In the genomic region with DNA sequence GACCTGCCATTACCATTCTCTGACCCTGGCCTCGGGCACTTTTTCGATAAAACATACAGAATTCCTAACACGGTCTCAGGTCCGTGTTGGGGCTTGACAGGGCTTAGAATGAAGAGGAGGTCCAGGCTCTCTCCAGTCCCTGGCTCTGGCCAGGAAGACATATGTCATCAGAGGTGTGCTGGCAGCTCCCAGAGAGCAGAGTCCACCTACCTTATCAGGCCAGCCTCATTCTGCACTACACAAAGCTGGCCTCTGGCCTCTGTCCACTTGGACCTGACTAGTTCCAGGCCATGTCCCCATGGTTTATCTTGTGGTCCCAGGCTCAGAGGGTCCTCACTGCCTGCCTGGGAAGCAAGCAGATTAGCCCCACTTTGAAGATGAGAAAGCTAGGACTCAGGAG, we compare ENCODE assay signal across 22 mouse cellular contexts. TPM values are rescaled to one million over a fixed set of nuclear protein-coding genes. Genes with fewer than 3 reads are reported as not detected.
DNase-seq lines count a peak whose midpoint lies in the region; ATAC-seq and TF ChIP-seq lines count a peak whose summit lies in the region.
"Had no signal": no experiment of that assay in that cellular context is flagged by ENCODE, and none has a peak within 500 bp of the region (broad histone marks: within the 10 kb centered on the region; RNA-seq: fewer than 3 reads in every experiment).

No protein-coding gene starts in this region.

- no peaks in the 10 kb centered on the region for H3K9me3 ChIP-seq in embryonic facial prominence, embryonic 10.5 days
- H3K9me3 ChIP-seq in intestine, postnatal 0 days (ENCODE audit: control insufficient read depth) = no peaks in the 10 kb centered on the region
- no peaks in the 10 kb centered on the region for H3K9me3 ChIP-seq in liver, embryonic 13.5 days (replicated peaks)
- no peaks in the 10 kb centered on the region for H3K9me3 ChIP-seq in stomach, embryonic 15.5 days
- H3K9me3 ChIP-seq: embryonic facial prominence, embryonic 13.5 days; hindbrain, embryonic 12.5 days had no signal

- no peak for DNase-seq in embryonic facial prominence, embryonic 10.5 days (ENCODE audit: low spot score)
- DNase-seq in liver, embryonic 13.5 days = no peak
- no peak for DNase-seq in lung, postnatal 14 days
- DNase-seq in cerebellum, postnatal 10 days = no peak
- no peak for DNase-seq in lung, adult 18-20 months
- DNase-seq: cerebellum, adult 11 months; cerebellum, postnatal 25 days; gastrocnemius, postnatal 25 days; heart, adult 18-20 months; kidney, adult 2 months; kidney, postnatal 14 days; layer of hippocampus, postnatal 36 days; lung, postnatal 10 days had no signal

- ATAC-seq in intestine, postnatal 0 days = peak; percentile 87
- ATAC-seq in liver, embryonic 13.5 days (ENCODE audit: low read depth) = peak; percentile 83
- ATAC-seq in stomach, embryonic 15.5 days (ENCODE audit: insufficient read depth, low FRiP score, low read depth) = peak; percentile 29; the same call in 1 of the 2 replicates
- ATAC-seq: forebrain, embryonic 14.5 days had no signal

- H3K4me1 ChIP-seq in embryonic facial prominence, embryonic 10.5 days = peaks cover 54% of the 10 kb centered on the region
- 0 out of 2 replicates have a peak, but pooled peaks cover 14% of the 10 kb centered on the region for H3K4me1 ChIP-seq in intestine, postnatal 0 days (replicated peaks; ENCODE audit: control insufficient read depth, insufficient read depth, low read length)
- peaks cover 5% of the 10 kb centered on the region for H3K4me1 ChIP-seq in liver, embryonic 13.5 days (replicated peaks)
- 0 out of 2 replicates have a peak, but pooled peaks cover 3% of the 10 kb centered on the region for H3K4me1 ChIP-seq in stomach, embryonic 15.5 days

- no peaks in the 10 kb centered on the region for H3K36me3 ChIP-seq in embryonic facial prominence, embryonic 10.5 days (replicated peaks)
- no peaks in the 10 kb centered on the region for H3K36me3 ChIP-seq in intestine, postnatal 0 days (ENCODE audit: control insufficient read depth, insufficient read depth)
- H3K36me3 ChIP-seq in liver, embryonic 13.5 days = no peaks in the 10 kb centered on the region
- no peaks in the 10 kb centered on the region for H3K36me3 ChIP-seq in stomach, embryonic 15.5 days
- H3K36me3 ChIP-seq: embryonic facial prominence, embryonic 13.5 days; hindbrain, embryonic 12.5 days had no signal

- TF ChIP-seq CTCF in intestine, postnatal 0 days (IDR thresholded peaks at IDR 0.05; ENCODE audit: low read depth) = no peak

- peaks cover 8% of the 10 kb centered on the region; the same call in 1 of the 2 replicates for H3K27me3 ChIP-seq in embryonic facial prominence, embryonic 10.5 days (replicated peaks; ENCODE audit: low read depth, poor library complexity, severe bottlenecking)
- H3K27me3 ChIP-seq in intestine, postnatal 0 days (replicated peaks; ENCODE audit: control insufficient read depth, insufficient read depth, low read length) = no peaks in the 10 kb centered on the region
- H3K27me3 ChIP-seq in liver, embryonic 13.5 days = no peaks in the 10 kb centered on the region
- H3K27me3 ChIP-seq in stomach, embryonic 15.5 days (replicated peaks) = no peaks in the 10 kb centered on the region

- no peak overlapping the region for H3K9ac ChIP-seq in intestine, postnatal 0 days (ENCODE audit: low read depth, low read length)
- H3K9ac ChIP-seq in liver, embryonic 13.5 days = no peak overlapping the region
- H3K9ac ChIP-seq in stomach, embryonic 15.5 days = no peak overlapping the region
- H3K9ac ChIP-seq: embryonic facial prominence, embryonic 13.5 days; hindbrain, embryonic 12.5 days had no signal

- no peak overlapping the region for H3K4me3 ChIP-seq in embryonic facial prominence, embryonic 10.5 days
- H3K4me3 ChIP-seq in intestine, postnatal 0 days (ENCODE audit: low read depth, low read length) = no peak overlapping the region
- no peak overlapping the region for H3K4me3 ChIP-seq in liver, embryonic 13.5 days (replicated peaks)
- H3K4me3 ChIP-seq in stomach, embryonic 15.5 days (replicated peaks) = no peak overlapping the region
- H3K4me3 ChIP-seq: embryonic facial prominence, embryonic 13.5 days; erythroblast, embryonic 14.5 days; hindbrain, embryonic 12.5 days had no signal

- 52% methylated on average over 4 of the region's 4 CpGs for WGBS in embryonic facial prominence, embryonic 10.5 days
- 23% methylated on average over 4 of the region's 4 CpGs for WGBS in intestine, postnatal 0 days
- 59% methylated on average over 4 of the region's 4 CpGs for WGBS in liver, embryonic 13.5 days (ENCODE audit: insufficient replicate concordance)
- WGBS in stomach, embryonic 15.5 days = 40% methylated on average over 4 of the region's 4 CpGs

- peak overlapping the region; percentile 7; the same call in 1 of the 2 replicates for H3K27ac ChIP-seq in embryonic facial prominence, embryonic 10.5 days (replicated peaks)
- H3K27ac ChIP-seq in intestine, postnatal 0 days (ENCODE audit: low read depth, low read length) = peak overlapping the region; percentile 82
- peak overlapping the region; percentile 63 for H3K27ac ChIP-seq in liver, embryonic 13.5 days
- H3K27ac ChIP-seq in stomach, embryonic 15.5 days = no peak overlapping the region
- H3K27ac ChIP-seq: embryonic facial prominence, embryonic 13.5 days; hindbrain, embryonic 12.5 days had no signal

- H3K4me2 ChIP-seq in intestine, postnatal 0 days (replicated peaks; ENCODE audit: low read depth) = no peak overlapping the region
- no peak overlapping the region for H3K4me2 ChIP-seq in liver, embryonic 13.5 days
- no peak overlapping the region for H3K4me2 ChIP-seq in stomach, embryonic 15.5 days
- H3K4me2 ChIP-seq: embryonic facial prominence, embryonic 13.5 days; hindbrain, embryonic 12.5 days; midbrain, embryonic 11.5 days had no signal

RNA-seq across cellular contexts. Expression of gene Gm826, which starts 15.6 kb away (rescaled TPM):
- 0.19 and 0.36 TPM in 2 replicates for polyA plus RNA-seq in embryonic facial prominence, embryonic 10.5 days (2016; fragmentation: Nextera tagmentation; extraction: Ambion mirVana)
- polyA plus RNA-seq in intestine, postnatal 0 days (2015; fragmentation: Nextera tagmentation; extraction: Ambion mirVana) = 6.2 and 8.2 TPM in 2 replicates
- 7.2 and 9.0 TPM in 2 replicates for polyA plus RNA-seq in liver, embryonic 13.5 days (2015; fragmentation: Nextera tagmentation; extraction: Ambion mirVana)
- polyA plus RNA-seq in stomach, embryonic 15.5 days (2015; fragmentation: Nextera tagmentation; extraction: Ambion mirVana) = 4.9 and 5.0 TPM in 2 replicates
- polyA plus RNA-seq: embryonic facial prominence, embryonic 13.5 days; erythroblast, embryonic 14.5 days; forebrain, embryonic 14.5 days; hindbrain, embryonic 12.5 days; midbrain, embryonic 11.5 days; neural tube, embryonic 14.5 days; stomach, embryonic 14.5 days had no signal

RNA-seq across cellular contexts. Expression of gene Mafb, which starts 17.3 kb away (rescaled TPM):
- polyA plus RNA-seq in embryonic facial prominence, embryonic 10.5 days (2016; fragmentation: Nextera tagmentation; extraction: Ambion mirVana) = 5.3 and 6.7 TPM in 2 replicates
- 98.5 and 114 TPM in 2 replicates for polyA plus RNA-seq in intestine, postnatal 0 days (2015; fragmentation: Nextera tagmentation; extraction: Ambion mirVana)
- 2.4 and 3.3 TPM in 2 replicates for polyA plus RNA-seq in liver, embryonic 13.5 days (2015; fragmentation: Nextera tagmentation; extraction: Ambion mirVana)
- polyA plus RNA-seq in stomach, embryonic 15.5 days (2015; fragmentation: Nextera tagmentation; extraction: Ambion mirVana) = 9.2 and 11.2 TPM in 2 replicates

Comparison
In these comparisons a context has a peak if more than half of its experiments do, and no peak if none do; other contexts are left out.
1. ATAC-seq: peak in every context shown above with its lines; median percentile 87 in intestine, postnatal 0 days; 83 in liver, embryonic 13.5 days; 29 in stomach, embryonic 15.5 days.